Mouse (Mus musculus) myocyte (in vitro differentiated cells): ENCODE measurements around the gene Klf9. TPM values are rescaled to one million over a fixed set of nuclear protein-coding genes. Genes with fewer than 3 reads are reported as not detected.

Source experiments
- H3K27me3 ChIP-seq: one replicate; pipeline ENCODE4 v1.6.1; 2011; ENCODE audit not compliant: control insufficient read depth, insufficient read depth, insufficient read length
- H3K36me3 ChIP-seq: one replicate; pipeline ENCODE4 v1.6.1; 2011; ENCODE audit not compliant: control insufficient read depth, insufficient read depth
- H3K4me2 ChIP-seq: one replicate; pipeline ENCODE4 v1.6.1; 2011; ENCODE audit warnings: low read depth, control low read depth
- H3K4me3 ChIP-seq: one replicate; pipeline ENCODE4 v1.5.1; 2011; ENCODE audit warnings: mild to moderate bottlenecking, control low read depth, moderate library complexity
- H3K79me2 ChIP-seq: one replicate; pipeline ENCODE4 v1.6.1; 2011; ENCODE audit not compliant: control insufficient read depth, insufficient read depth
- H3ac ChIP-seq: one replicate; pipeline ENCODE4 v1.6.1; 2011; ENCODE audit not compliant: control insufficient read depth, insufficient read length
- CEBPB ChIP-seq: IDR thresholded peaks from 2 replicates; pipeline ENCODE4 v1.6.1; 2011; ENCODE audit warnings: mild to moderate bottlenecking, moderate library complexity; ENCODE audit not compliant: poor library complexity, insufficient read depth, severe bottlenecking
- E2F4 ChIP-seq: IDR thresholded peaks from one replicate; pipeline ENCODE4 v1.6.1; 2011; ENCODE audit warnings: mild to moderate bottlenecking, control low read depth, moderate library complexity; ENCODE audit not compliant: insufficient read depth
- MAX ChIP-seq: IDR thresholded peaks from one replicate; pipeline ENCODE4 v1.6.1; 2011; ENCODE audit warnings: low read depth, mild to moderate bottlenecking, control low read depth
- MYOD1 ChIP-seq, 3 experiments: IDR thresholded peaks; one replicate each; pipeline ENCODE4 v1.6.1; 2011; ENCODE audit warnings: control low read depth in 2 of 3, low read depth in 2 of 3, mild to moderate bottlenecking in 2 of 3, moderate library complexity in 1 of 3; ENCODE audit not compliant: insufficient read length in 2 of 3, control insufficient read depth in 1 of 3
- MYOG ChIP-seq, 3 experiments: IDR thresholded peaks; one replicate each; pipeline ENCODE4 v1.6.1; 2011; ENCODE audit warnings: control low read depth in 2 of 3, low read depth in 2 of 3, mild to moderate bottlenecking in 2 of 3; ENCODE audit not compliant: insufficient read length in 2 of 3, control insufficient read depth in 1 of 3, insufficient read depth in 1 of 3
- POLR2A ChIP-seq: IDR thresholded peaks from one replicate; pipeline ENCODE4 v1.6.1; 2011; ENCODE audit warnings: low read depth, mild to moderate bottlenecking, control low read depth, moderate library complexity; ENCODE audit not compliant: insufficient read length
- POLR2AphosphoS2 ChIP-seq: IDR thresholded peaks from one replicate; pipeline ENCODE4 v1.6.1; 2011; ENCODE audit warnings: low read depth, control low read depth; ENCODE audit not compliant: insufficient read length
- REST ChIP-seq: IDR thresholded peaks from one replicate; pipeline ENCODE4 v1.6.1; 2011; ENCODE audit warnings: mild to moderate bottlenecking, control low read depth, moderate library complexity; ENCODE audit not compliant: insufficient read depth, insufficient read length
- SRF ChIP-seq: IDR thresholded peaks from one replicate; pipeline ENCODE4 v1.6.1; 2011; ENCODE audit warnings: low read depth; ENCODE audit not compliant: control insufficient read depth, insufficient read length
- TCF12 ChIP-seq: IDR thresholded peaks from one replicate; pipeline ENCODE4 v1.6.1; 2011; ENCODE audit warnings: mild to moderate bottlenecking, control low read depth; ENCODE audit not compliant: poor library complexity, insufficient read depth, severe bottlenecking
- TCF3 ChIP-seq: IDR thresholded peaks from one replicate; pipeline ENCODE4 v1.6.1; 2011; ENCODE audit warnings: low read depth, control low read depth; ENCODE audit not compliant: insufficient read length
- USF1 ChIP-seq: IDR thresholded peaks from one replicate; pipeline ENCODE4 v1.6.1; 2011; ENCODE audit warnings: low read depth, mild to moderate bottlenecking, control low read depth, moderate library complexity
- polyA plus RNA-seq: library from polyadenylated mRNA; unstranded; fragments of >200 nt; fragmentation: generic; extraction: Trizol; gene quantifications from one replicate; pipeline ENCODE4 v1.2.1, GENCODE M21; 2012; ENCODE audit warnings: missing spikeins

The Klf9 gene
- polyA plus RNA-seq, 1 experiment = 7.1 TPM

- Histone ChIP-seq H3K36me3 (no peaks in the 10 kb centered on the region), H3K27me3 (no peaks in the 10 kb centered on the region), H3K4me2 (no peak overlapping the region), H3K79me2 (no peaks in the 10 kb centered on the region), H3K4me3 (no peak overlapping the region), H3ac (no peak overlapping the region)
- no peak for TF ChIP-seq REST
- no peak for TF ChIP-seq MYOD1 (IDR thresholded peaks at IDR 0.05; ENCODE audit: control insufficient read depth in 1 of 3, insufficient read length in 2 of 3, low read depth in 2 of 3)
- TF ChIP-seq MAX = no peak
- TF ChIP-seq E2F4 = no peak
- no peak for TF ChIP-seq TCF12
- TF ChIP-seq USF1 = no peak
- TF ChIP-seq MYOG (IDR thresholded peaks at IDR 0.05; ENCODE audit: control insufficient read depth in 1 of 3, insufficient read depth in 1 of 3, insufficient read length in 2 of 3, low read depth in 2 of 3) = no peak
- no peak for TF ChIP-seq POLR2A
- TF ChIP-seq TCF3 = no peak
Measured at GRCm38 (mm10) chr19:23132106-23132635, 8.9 kb upstream of the Klf9 start.

GRCm38 (mm10) chr19:23132720-23133426, 8.2 kb upstream of the Klf9 start:
- Histone ChIP-seq H3K4me2 (peak overlapping the region; percentile 97), H3ac (no peak overlapping the region), H3K27me3 (no peaks in the 10 kb centered on the region), H3K79me2 (no peaks in the 10 kb centered on the region), H3K36me3 (no peaks in the 10 kb centered on the region), H3K4me3 (no peak overlapping the region)
- TF ChIP-seq MYOG (IDR thresholded peaks at IDR 0.05; ENCODE audit: control insufficient read depth in 1 of 3, insufficient read depth in 1 of 3, insufficient read length in 2 of 3, low read depth in 2 of 3) (no peak), POLR2AphosphoS2 (no peak), MAX (no peak), E2F4 (no peak), TCF12 (no peak), CEBPB (no peak), POLR2A (no peak), REST (no peak)

GRCm38 (mm10) chr19:23133427-23134094, 7.5 kb upstream of the Klf9 start:
- H3K79me2 ChIP-seq = no peaks in the 10 kb centered on the region
- H3K27me3 ChIP-seq = no peaks in the 10 kb centered on the region
- H3K4me3 ChIP-seq = peak overlapping the region; percentile 24
- no peak for TF ChIP-seq POLR2A
- peak; percentile 62 to 93 (median 78) for TF ChIP-seq MYOD1 (IDR thresholded peaks at IDR 0.05; ENCODE audit: control insufficient read depth in 1 of 3, insufficient read length in 2 of 3, low read depth in 2 of 3)
- TF ChIP-seq TCF12 = peak; percentile 75
- no peak for TF ChIP-seq E2F4
- TF ChIP-seq MYOG (IDR thresholded peaks at IDR 0.05; ENCODE audit: control insufficient read depth in 1 of 3, insufficient read depth in 1 of 3, insufficient read length in 2 of 3, low read depth in 2 of 3) = peak; percentile 65 to 88 (median 78)
- TF ChIP-seq TCF3 = peak; percentile 58
- TF ChIP-seq CEBPB = no peak
- no peak for TF ChIP-seq MAX
- TF ChIP-seq SRF = no peak
- peak overlapping the region; percentile 58 for H3ac ChIP-seq
- no peaks in the 10 kb centered on the region for H3K36me3 ChIP-seq
- peak overlapping the region; percentile 97 for H3K4me2 ChIP-seq

- no peak for TF ChIP-seq REST
- peak; percentile 55 for TF ChIP-seq POLR2A
- peak in 1 of 3 experiments; percentile 66 for TF ChIP-seq MYOG (IDR thresholded peaks at IDR 0.05; ENCODE audit: control insufficient read depth in 1 of 3, insufficient read depth in 1 of 3, insufficient read length in 2 of 3, low read depth in 2 of 3)
- TF ChIP-seq MAX = peak; percentile 14
- TF ChIP-seq POLR2AphosphoS2 = peak; percentile 74
- no peak for TF ChIP-seq SRF
- peak in 2 of 3 experiments; percentile 13 to 66 for TF ChIP-seq MYOD1 (IDR thresholded peaks at IDR 0.05; ENCODE audit: control insufficient read depth in 1 of 3, insufficient read length in 2 of 3, low read depth in 2 of 3)
- Histone ChIP-seq H3K79me2 (no peaks in the 10 kb centered on the region), H3ac (peak overlapping the region; percentile 58), H3K4me3 (peak overlapping the region; percentile 24), H3K36me3 (no peaks in the 10 kb centered on the region), H3K4me2 (peak overlapping the region; percentile 97), H3K27me3 (no peaks in the 10 kb centered on the region)
Measured at GRCm38 (mm10) chr19:23134095-23134440, 7.0 kb upstream of the Klf9 start.
